Comparison of ENCODE assay signal across 8 mouse cellular contexts in the genomic region with DNA sequence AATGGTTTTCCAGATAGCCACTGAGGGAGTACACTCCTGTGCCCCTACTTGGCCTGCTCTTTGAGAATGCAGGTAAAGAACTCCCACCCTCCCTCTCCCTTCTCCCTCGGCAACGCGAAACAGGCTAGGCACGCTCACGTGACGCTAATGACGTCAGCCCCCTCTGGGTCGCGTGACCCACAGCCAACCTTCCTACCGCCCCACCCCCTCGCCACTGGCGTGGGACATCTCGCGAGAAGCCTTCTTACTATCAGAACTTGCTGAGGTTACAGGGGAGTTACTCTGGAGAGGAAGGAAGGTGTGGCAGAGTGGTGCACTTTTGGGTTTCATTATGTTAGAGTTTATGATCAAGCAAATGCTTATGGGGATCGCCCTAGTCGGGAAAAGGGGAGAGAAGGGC. TPM values are rescaled to one million over a fixed set of nuclear protein-coding genes. Genes with fewer than 3 reads are reported as not detected.
A peak's percentile ranks its signal among the peaks of the same experiment; 100 is the strongest.
DNase-seq lines count a peak whose midpoint lies in the region; ATAC-seq and TF ChIP-seq lines count a peak whose summit lies in the region.

A gene (plus strand): TSS at position 217 of the 400 bp plus-strand sequence.

- peak; percentile 89 for TF ChIP-seq POLR2A in lung, adult 2 months (IDR thresholded peaks at IDR 0.05; ENCODE audit: borderline replicate concordance, extremely low read depth, low read depth, low read length)

- no peaks in the 10 kb centered on the region for H3K27me3 ChIP-seq in neural tube, embryonic 15.5 days (replicated peaks)

- DNase-seq in Muller cell, postnatal 12 days (ENCODE audit: inconsistent ontology term) = peak; percentile 98
- peak; percentile 98 for DNase-seq in cerebellum, adult 9-10 months
- peak; percentile 98 for DNase-seq in forelimb bud, embryonic 11.5 days (ENCODE audit: low read depth, low spot score)
- DNase-seq in heart, postnatal 4 days = peak; percentile 99
- peak; percentile 92 to 93 for DNase-seq in layer of hippocampus, adult 2 months (ENCODE audit: low spot score in 2 of 2)
- DNase-seq in lung, adult 2 months = peak; percentile 97
- DNase-seq in testis, postnatal 10 days (ENCODE audit: low spot score) = peak; percentile 99

- TF ChIP-seq CTCF in layer of hippocampus, adult 2 months (conservative IDR thresholded peaks at IDR 0.05) = no peak
- TF ChIP-seq CTCF in lung, adult 2 months (IDR thresholded peaks at IDR 0.05; ENCODE audit: insufficient read depth, low read length) = no peak

- H3K9me3 ChIP-seq in neural tube, embryonic 15.5 days (replicated peaks) = no peaks in the 10 kb centered on the region

- H3K27ac ChIP-seq in layer of hippocampus, adult 2 months = peak within 1 kb of the TSS; percentile 95
- H3K27ac ChIP-seq in neural tube, embryonic 15.5 days (replicated peaks) = peak within 1 kb of the TSS; percentile 99

- H3K9ac ChIP-seq in neural tube, embryonic 15.5 days (replicated peaks) = peak within 1 kb of the TSS; percentile 81

- peak within 1 kb of the TSS; percentile 85 for H3K4me2 ChIP-seq in neural tube, embryonic 15.5 days

- WGBS in lung, adult 2 months = 1% methylated on average over 16 of the region's 16 CpGs
- under 1% methylated on average over 16 of the region's 16 CpGs for WGBS in neural tube, embryonic 15.5 days

- no peaks in the 10 kb centered on the region for H3K4me1 ChIP-seq in lung, adult 2 months (ENCODE audit: control insufficient read depth, insufficient read depth, low read length)
- H3K4me1 ChIP-seq in neural tube, embryonic 15.5 days = peaks cover 19% of the 10 kb centered on the region

- peak; percentile 92 for ATAC-seq in neural tube, embryonic 15.5 days (ENCODE audit: low FRiP score)

- peak within 1 kb of the TSS; percentile 76 for H3K4me3 ChIP-seq in layer of hippocampus, adult 2 months
- H3K4me3 ChIP-seq in lung, adult 2 months (replicated peaks; ENCODE audit: extremely low read depth, low read depth, low read length) = peak within 1 kb of the TSS; percentile 92
- peak within 1 kb of the TSS; percentile 72 for H3K4me3 ChIP-seq in neural tube, embryonic 15.5 days (replicated peaks)

- H3K36me3 ChIP-seq in neural tube, embryonic 15.5 days = no peaks in the 10 kb centered on the region

RNA-seq across cellular contexts. Expression of the gene that starts here (rescaled TPM):
- 100 to 1,000 TPM; 208 to 210 TPM for total RNA-seq in heart, postnatal 4 days (2021)
- 10 to 100 TPM; 35.5 to 36.4 TPM for total RNA-seq in layer of hippocampus, adult 2 months (2021)
- polyA plus RNA-seq in lung, adult 2 months (2012; rRNA removed) = 56.8 and 61.4 TPM in 2 replicates
- 119 and 134 TPM in 2 replicates for polyA plus RNA-seq in neural tube, embryonic 15.5 days (2015; fragmentation: Nextera tagmentation; extraction: Ambion mirVana)

Comparison
In these comparisons a context has a peak if more than half of its experiments do, and no peak if none do; other contexts are left out.
1. Peak in every context shown above with its lines: DNase-seq, ATAC-seq, H3K4me3 ChIP-seq and H3K27ac ChIP-seq.
2. RNA of the gene that starts here (total RNA-seq): 208 to 210 TPM in heart, postnatal 4 days; 35.5 to 36.4 TPM in layer of hippocampus, adult 2 months; every median in the first group is over 4 times any median in the second.